In genomic region chr1:18148211-18148610, GRCm38 (mm10) we compare ENCODE assay signal across 30 mouse cellular contexts. TPM values are rescaled to one million over a fixed set of nuclear protein-coding genes. Genes with fewer than 3 reads are reported as not detected.
DNase-seq lines count a peak whose midpoint lies in the region; ATAC-seq lines count a peak whose summit lies in the region.
"Had no signal": no experiment of that assay in that cellular context is flagged by ENCODE, and none has a peak within 500 bp of the region (broad histone marks: within the 10 kb centered on the region; RNA-seq: fewer than 3 reads in every experiment).

No protein-coding gene starts in this region.

- no peaks in the 10 kb centered on the region for H3K36me3 ChIP-seq in midbrain, embryonic 14.5 days (ENCODE audit: control insufficient read depth, insufficient read depth, low read length)
- H3K36me3 ChIP-seq in forebrain, embryonic 10.5 days (replicated peaks): no peaks in the 10 kb centered on the region
- H3K36me3 ChIP-seq: embryonic facial prominence, embryonic 15.5 days; heart, embryonic 12.5 days; hindbrain, embryonic 10.5 days; kidney, embryonic 15.5 days; limb, embryonic 13.5 days; liver, embryonic 12.5 days; midbrain, embryonic 12.5 days; stomach, embryonic 15.5 days had no signal

- ATAC-seq in midbrain, embryonic 14.5 days (ENCODE audit: low FRiP score, low TSS enrichment): no peak
- ATAC-seq: hindbrain, postnatal 0 days; intestine, postnatal 0 days; liver, embryonic 12.5 days had no signal

- H3K4me3 ChIP-seq in midbrain, embryonic 14.5 days (replicated peaks; ENCODE audit: low read depth, low read length): no peak overlapping the region
- H3K4me3 ChIP-seq in forebrain, embryonic 10.5 days: no peak overlapping the region
- H3K4me3 ChIP-seq: embryonic facial prominence, embryonic 15.5 days; heart, embryonic 12.5 days; hindbrain, embryonic 10.5 days; kidney, embryonic 15.5 days; limb, embryonic 13.5 days; liver, embryonic 12.5 days; midbrain, embryonic 12.5 days; stomach, embryonic 15.5 days had no signal

- no peaks in the 10 kb centered on the region for H3K27me3 ChIP-seq in midbrain, embryonic 14.5 days (ENCODE audit: control insufficient read depth, insufficient read depth, low read length)
- H3K27me3 ChIP-seq in forebrain, embryonic 10.5 days (ENCODE audit: poor library complexity, severe bottlenecking): no peaks in the 10 kb centered on the region
- H3K27me3 ChIP-seq: embryonic facial prominence, embryonic 15.5 days; heart, embryonic 12.5 days; kidney, embryonic 15.5 days; limb, embryonic 13.5 days; liver, embryonic 12.5 days; midbrain, embryonic 12.5 days; stomach, embryonic 15.5 days had no signal

- H3K27ac ChIP-seq in midbrain, embryonic 14.5 days (replicated peaks; ENCODE audit: low read depth, low read length): no peak overlapping the region
- no peak overlapping the region for H3K27ac ChIP-seq in forebrain, embryonic 10.5 days
- H3K27ac ChIP-seq: embryonic facial prominence, embryonic 15.5 days; hindbrain, embryonic 10.5 days; hindbrain, postnatal 0 days; kidney, embryonic 15.5 days; limb, embryonic 13.5 days; liver, embryonic 12.5 days; midbrain, embryonic 12.5 days; stomach, embryonic 15.5 days had no signal

- H3K4me1 ChIP-seq in midbrain, embryonic 14.5 days (ENCODE audit: control insufficient read depth, insufficient read depth, low read length): no peaks in the 10 kb centered on the region
- no peaks in the 10 kb centered on the region for H3K4me1 ChIP-seq in forebrain, embryonic 10.5 days
- H3K4me1 ChIP-seq: embryonic facial prominence, embryonic 15.5 days; heart, embryonic 12.5 days; hindbrain, embryonic 10.5 days; kidney, embryonic 15.5 days; limb, embryonic 13.5 days; liver, embryonic 12.5 days; midbrain, embryonic 12.5 days; stomach, embryonic 15.5 days had no signal

- no peaks in the 10 kb centered on the region for H3K9me3 ChIP-seq in midbrain, embryonic 14.5 days (ENCODE audit: control insufficient read depth, low read length)
- H3K9me3 ChIP-seq in forebrain, embryonic 10.5 days: no peaks in the 10 kb centered on the region
- H3K9me3 ChIP-seq: embryonic facial prominence, embryonic 15.5 days; heart, embryonic 12.5 days; hindbrain, embryonic 10.5 days; kidney, embryonic 15.5 days; limb, embryonic 13.5 days; liver, embryonic 12.5 days; midbrain, embryonic 12.5 days; stomach, embryonic 15.5 days had no signal

- H3K4me2 ChIP-seq in midbrain, embryonic 14.5 days (ENCODE audit: low read length): no peak overlapping the region
- H3K4me2 ChIP-seq: embryonic facial prominence, embryonic 15.5 days; heart, embryonic 12.5 days; kidney, embryonic 15.5 days; limb, embryonic 13.5 days; liver, embryonic 12.5 days; midbrain, embryonic 12.5 days; stomach, embryonic 15.5 days had no signal

- H3K9ac ChIP-seq in midbrain, embryonic 14.5 days (replicated peaks; ENCODE audit: low read length): no peak overlapping the region
- H3K9ac ChIP-seq: embryonic facial prominence, embryonic 15.5 days; heart, embryonic 12.5 days; kidney, embryonic 15.5 days; limb, embryonic 13.5 days; liver, embryonic 12.5 days; midbrain, embryonic 12.5 days; stomach, embryonic 15.5 days had no signal

- peak; percentile 6 to 56 for DNase-seq in frontal cortex, postnatal 36 days (ENCODE audit: low spot score in 2 of 2)
- DNase-seq in frontal cortex, postnatal 14 days (ENCODE audit: low spot score in 2 of 2): no peak
- peak; percentile 32 for DNase-seq in right cerebral cortex, adult 18-20 months
- DNase-seq in right cerebral cortex, postnatal 14 days: no peak
- DNase-seq in left cerebral cortex, adult 9 months (ENCODE audit: low spot score in 2 of 2): peak; percentile 4 to 26
- no peak for DNase-seq in midbrain, embryonic 14.5 days
- no peak for DNase-seq in forebrain, embryonic 10.5 days (ENCODE audit: extremely low spot score, low spot score)
- DNase-seq: adrenal gland, adult 8-10 months; cerebellum, adult 8-10 months; cerebellum, postnatal 36 days; embryo, embryonic 11 days; gastrocnemius, postnatal 14 days; heart, adult 18-20 months; heart, postnatal 10 days; kidney, postnatal 36 days; lung, adult 18-20 months; thymus, adult 18-20 months; thymus, postnatal 36 days had no signal

RNA-seq across cellular contexts. Expression of gene Crisp4, which starts 2.5 kb away (rescaled TPM):
- not detected in 2 replicates for polyA plus RNA-seq in midbrain, embryonic 14.5 days (2014; fragmentation: Nextera tagmentation; extraction: Ambion mirVana)
- polyA plus RNA-seq in forebrain, embryonic 10.5 days (2016; fragmentation: Nextera tagmentation; extraction: Ambion mirVana): not detected in 2 replicates
- polyA plus RNA-seq: C2C12; embryonic facial prominence, embryonic 15.5 days; frontal cortex, adult 2 months; heart, embryonic 12.5 days; hindbrain, embryonic 10.5 days; hindbrain, postnatal 0 days; intestine, postnatal 0 days; kidney, embryonic 15.5 days; limb, embryonic 13.5 days; liver, embryonic 12.5 days; midbrain, embryonic 12.5 days; stomach, embryonic 15.5 days had no signal

Comparison
In these comparisons a context has a peak if more than half of its experiments do, and no peak if none do; other contexts are left out.
1. DNase-seq: peak in frontal cortex, postnatal 36 days (2 of 2), right cerebral cortex, adult 18-20 months (single experiment) and left cerebral cortex, adult 9 months (2 of 2); none in frontal cortex, postnatal 14 days (0 of 2), right cerebral cortex, postnatal 14 days (single experiment), midbrain, embryonic 14.5 days (single experiment) and forebrain, embryonic 10.5 days (single experiment).